Mouse (Mus musculus) skeletal muscle tissue, adult 2 months (tissue): ENCODE measurements around the gene Tm4sf4.

Experiments
- DNase-seq: peaks from one replicate; pipeline ENCODE4 v3.0.0-alpha.2; 2012; ENCODE audit warnings: low read depth, low spot score

Gene Tm4sf4

GRCm38 (mm10) chr3:57425089-57425730, at the start of gene Tm4sf4:
TSS of gene Tm4sf4 (plus strand) at chr3:57425314.
- no peak for DNase-seq

DNA sequence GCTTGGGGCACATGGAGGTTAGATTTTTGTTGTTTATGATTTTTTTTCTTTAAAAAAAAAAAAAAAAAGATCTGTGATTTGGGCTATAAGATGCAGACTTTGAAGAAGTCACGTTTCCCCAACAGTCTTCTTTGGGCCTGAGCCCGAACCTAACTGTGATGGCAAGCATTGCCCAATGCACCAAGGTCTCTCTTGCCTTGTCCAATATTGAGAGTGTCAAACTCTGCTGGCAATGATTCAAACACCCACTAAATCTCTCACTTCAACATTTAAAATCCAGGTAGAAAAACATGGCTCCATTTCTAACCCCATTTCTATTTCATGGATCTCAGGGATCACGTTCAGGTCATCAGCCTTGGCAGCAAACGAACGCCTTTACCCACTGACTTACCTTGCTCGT, 38.7 kb upstream of the Tm4sf4 start:
- DNase-seq: no peak

DNA sequence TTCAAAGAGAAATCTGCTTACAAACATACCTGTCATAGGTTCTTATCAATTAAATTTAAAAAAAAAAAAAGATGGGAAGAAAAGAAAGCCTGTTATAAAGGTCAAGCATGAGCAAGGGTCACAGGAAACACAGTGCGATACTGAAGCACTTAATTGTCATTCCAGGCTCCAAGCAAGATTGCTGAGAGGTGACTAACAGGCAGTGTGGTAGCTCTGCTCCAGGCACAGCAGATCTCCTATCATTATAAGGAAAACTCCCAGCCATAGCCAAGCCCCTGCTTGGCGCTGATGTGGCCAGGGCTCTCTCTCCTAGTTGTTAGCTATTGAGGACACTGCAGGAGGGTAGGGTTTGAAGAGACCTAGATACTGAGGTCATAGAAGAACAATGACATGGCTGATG, 38.2 kb upstream of the Tm4sf4 start:
- DNase-seq: no peak

DNA sequence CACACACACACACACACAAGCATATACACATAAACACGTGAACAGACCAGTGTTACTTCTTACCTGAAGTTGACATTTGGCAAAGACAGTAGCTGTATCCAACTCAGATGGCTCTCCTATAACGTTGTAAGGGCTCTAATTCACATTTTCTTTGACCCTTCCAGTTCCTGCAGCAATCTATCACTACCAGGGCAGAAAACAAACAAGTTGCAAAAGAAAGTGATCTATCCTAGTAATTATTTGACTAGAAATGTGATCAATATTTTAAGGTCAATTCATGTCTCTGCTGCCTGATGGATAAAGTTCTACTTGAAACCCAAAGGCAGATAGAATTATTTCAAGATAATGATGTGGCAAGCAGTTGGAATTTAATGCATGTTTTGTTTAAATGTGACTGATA, 37.5 kb upstream of the Tm4sf4 start:
- DNase-seq: no peak

GRCm38 (mm10) chr3:57411535-57411934, 13.6 kb upstream of the Tm4sf4 start:
- DNase-seq: no peak

- no peak for DNase-seq
Measured at GRCm38 (mm10) chr3:57420233-57420632, 4.9 kb upstream of the Tm4sf4 start.

- DNase-seq: no peak
Measured at GRCm38 (mm10) chr3:57420660-57421059, 4.5 kb upstream of the Tm4sf4 start.

GRCm38 (mm10) chr3:57426351-57426750, 1.2 kb downstream of the Tm4sf4 start:
- no peak for DNase-seq

DNA sequence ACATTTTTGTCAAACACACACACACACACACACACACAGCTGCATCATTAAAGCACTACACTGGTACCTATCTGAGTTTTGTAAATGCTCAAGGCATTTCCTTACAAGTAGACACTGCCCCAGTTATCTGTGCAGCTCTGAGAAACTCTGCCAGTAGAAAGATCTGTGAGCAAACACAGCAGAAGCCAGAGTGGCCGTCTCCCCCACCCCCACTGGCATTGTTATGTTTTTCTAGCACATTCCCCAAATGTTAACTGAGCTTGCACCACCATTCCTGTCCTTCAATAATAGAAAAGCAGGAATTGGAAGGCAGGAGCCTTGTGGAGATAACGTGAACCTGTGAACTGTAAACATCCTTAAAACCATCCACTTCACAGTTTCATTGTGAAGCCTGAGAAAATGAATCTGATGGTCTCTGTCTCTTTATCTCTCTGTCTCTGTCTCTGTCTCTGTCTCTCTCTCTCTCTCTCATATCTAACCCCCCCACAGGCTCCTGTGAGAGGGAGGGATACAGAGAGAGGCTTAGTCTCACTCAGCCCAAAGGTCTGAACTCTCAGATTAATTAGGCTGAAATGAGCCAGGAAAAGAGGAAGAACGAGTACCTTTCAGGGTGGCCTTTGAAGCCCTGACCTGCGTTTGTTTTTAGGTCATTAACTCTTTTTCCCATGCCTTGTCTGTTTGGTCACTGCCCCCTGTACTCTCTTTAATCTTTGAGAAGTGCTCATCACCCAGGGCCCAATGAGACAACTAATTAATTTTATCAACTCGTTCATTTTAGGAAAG, 3.8 kb downstream of the Tm4sf4 start:
- DNase-seq: no peak

DNA sequence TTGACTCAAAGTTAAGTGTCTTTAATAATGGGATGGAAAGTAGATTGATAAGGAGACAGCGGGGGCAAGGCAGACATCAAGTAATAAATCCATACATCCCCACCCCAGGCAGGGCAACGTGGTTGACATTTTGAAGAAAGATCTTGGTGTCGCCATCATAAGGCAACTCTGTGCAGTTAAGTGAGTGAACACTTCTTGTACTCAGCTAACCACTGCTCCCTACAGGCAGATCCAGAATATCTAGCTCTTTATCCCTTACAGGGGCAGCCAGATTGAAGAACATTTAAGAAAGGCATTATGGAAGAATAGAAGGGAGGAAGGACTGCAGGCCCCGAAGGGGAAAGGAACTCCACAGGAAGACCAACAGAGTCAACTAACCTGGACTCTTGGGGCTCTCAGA, 4.4 kb downstream of the Tm4sf4 start:
- DNase-seq: no peak

GRCm38 (mm10) chr3:57431706-57432105, 6.6 kb downstream of the Tm4sf4 start:
- DNase-seq: no peak

DNA sequence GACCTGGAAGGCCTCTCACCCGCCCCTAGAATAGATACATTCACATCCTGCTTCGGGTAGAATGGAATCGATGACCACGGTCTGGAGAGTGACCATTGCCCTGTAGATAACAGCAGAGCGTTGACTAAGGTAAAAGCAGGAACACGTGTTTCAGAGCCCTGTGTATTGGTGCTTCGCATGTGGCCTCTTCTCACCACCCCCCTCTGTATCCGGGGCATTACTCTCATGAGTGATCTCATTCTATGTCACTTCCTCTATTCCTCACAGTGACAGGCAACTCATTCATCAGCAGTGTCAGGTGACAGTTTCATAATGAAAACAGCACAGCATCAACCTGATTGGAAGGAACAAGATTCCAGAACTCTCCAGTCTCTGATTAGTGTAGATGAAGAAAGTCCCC, 10.2 kb downstream of the Tm4sf4 start:
- no peak for DNase-seq

GRCm38 (mm10) chr3:57440956-57441355, 15.8 kb downstream of the Tm4sf4 start:
- DNase-seq: no peak

DNA sequence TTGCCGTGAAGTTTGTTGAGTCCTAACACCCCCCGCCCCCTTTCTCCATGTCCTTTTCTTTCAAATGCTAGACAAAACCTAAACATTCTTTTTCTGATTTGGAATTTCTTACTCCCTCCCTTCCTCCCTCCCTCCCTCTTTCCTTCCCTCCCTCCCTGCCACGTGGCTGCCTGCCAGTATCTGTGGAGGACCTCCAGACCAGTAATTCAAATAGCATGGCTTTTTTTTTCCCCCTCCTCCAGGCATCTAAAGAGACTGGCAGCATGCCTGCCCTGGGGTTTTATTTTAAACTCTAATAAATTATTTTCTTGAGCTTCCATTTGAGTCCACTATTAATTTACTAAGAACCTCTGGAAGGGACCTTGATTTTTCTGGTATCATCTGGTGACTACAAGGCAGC, 20.6 kb downstream of the Tm4sf4 start:
- no peak for DNase-seq

GRCm38 (mm10) chr3:57447889-57448288, 22.8 kb downstream of the Tm4sf4 start:
- no peak for DNase-seq

DNA sequence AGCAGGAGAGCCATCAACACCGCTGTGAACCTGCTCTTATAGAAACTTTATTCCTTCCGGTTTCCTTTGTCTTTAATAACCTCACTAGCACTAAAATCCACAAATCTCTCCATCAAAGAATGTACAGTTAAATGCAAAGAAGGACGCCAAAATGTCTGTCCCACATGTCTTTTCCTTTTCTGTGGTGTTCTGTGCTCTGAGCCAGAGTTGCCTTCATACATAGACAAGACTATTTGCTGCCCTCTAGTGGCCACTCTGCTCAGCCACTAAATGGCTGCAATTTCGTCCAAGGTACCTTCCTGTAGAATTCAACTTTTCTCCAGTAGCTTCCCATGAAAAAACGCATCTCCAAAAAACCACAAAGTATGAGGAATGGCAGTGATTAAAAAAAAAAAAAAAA, 23.3 kb downstream of the Tm4sf4 start:
- peak; percentile 54 for DNase-seq

GRCm38 (mm10) chr3:57458652-57459051, 33.5 kb downstream of the Tm4sf4 start:
- DNase-seq: no peak

GRCm38 (mm10) chr3:57463302-57463701, 38.2 kb downstream of the Tm4sf4 start:
- no peak for DNase-seq

DNA sequence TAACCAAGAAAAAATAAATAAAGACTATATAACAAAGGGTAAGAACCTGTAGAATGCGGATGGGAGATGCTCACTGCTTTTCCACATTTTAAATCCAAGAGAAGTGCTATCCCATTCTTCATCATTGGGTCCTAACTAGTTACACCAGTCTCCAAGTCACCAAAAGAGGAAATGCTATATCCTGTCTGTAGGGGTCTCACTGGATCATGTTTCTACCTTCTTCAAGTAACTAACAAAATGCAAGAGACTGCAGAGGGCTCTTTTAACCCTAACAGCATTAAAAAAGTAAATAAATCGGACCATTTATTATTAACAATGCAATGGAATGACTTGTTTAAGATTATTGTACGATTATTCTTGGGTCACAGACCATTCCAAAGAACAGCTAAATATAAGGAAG, 41.2 kb downstream of the Tm4sf4 start:
- no peak for DNase-seq

GRCm38 (mm10) chr3:57469325-57469724, 44.2 kb downstream of the Tm4sf4 start:
- DNase-seq: no peak

GRCm38 (mm10) chr3:57470326-57470725, 45.2 kb downstream of the Tm4sf4 start:
- DNase-seq: peak; percentile 60

DNA sequence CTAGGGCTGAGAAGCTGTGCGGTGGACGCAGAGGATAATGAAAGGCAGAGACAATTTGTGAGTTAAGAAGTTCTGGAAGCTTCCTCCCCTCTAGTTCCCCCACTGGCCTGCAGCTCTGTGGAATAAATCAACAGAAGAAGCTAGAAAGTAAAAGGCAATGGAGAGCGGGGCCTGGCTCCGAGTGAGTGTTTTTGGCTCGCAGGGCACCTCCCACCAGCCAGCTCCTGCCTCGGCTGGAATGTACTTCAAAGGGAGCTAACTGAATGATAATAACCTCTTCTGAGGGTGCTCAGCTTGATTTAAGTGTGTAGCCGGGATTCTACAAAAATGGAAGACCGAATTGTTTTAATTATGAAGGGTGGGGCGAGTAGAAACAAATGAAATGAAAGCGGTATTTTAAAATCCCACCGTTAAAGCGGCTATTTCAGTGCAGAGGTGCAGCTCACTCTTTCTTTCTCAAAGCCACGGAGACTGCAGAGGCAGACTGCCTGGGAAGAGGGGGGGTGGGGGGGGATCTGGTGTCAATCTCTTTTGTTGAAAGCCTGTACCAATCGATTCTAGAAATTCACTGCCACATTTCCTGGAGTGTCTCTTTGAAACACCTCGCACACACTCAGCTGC, 46.0 kb downstream of the Tm4sf4 start:
- DNase-seq: no peak

- DNase-seq: no peak
Measured at GRCm38 (mm10) chr3:57472407-57472806, 47.3 kb downstream of the Tm4sf4 start.
